10 mouse cellular contexts compared by ENCODE assay signal in the genomic region with DNA sequence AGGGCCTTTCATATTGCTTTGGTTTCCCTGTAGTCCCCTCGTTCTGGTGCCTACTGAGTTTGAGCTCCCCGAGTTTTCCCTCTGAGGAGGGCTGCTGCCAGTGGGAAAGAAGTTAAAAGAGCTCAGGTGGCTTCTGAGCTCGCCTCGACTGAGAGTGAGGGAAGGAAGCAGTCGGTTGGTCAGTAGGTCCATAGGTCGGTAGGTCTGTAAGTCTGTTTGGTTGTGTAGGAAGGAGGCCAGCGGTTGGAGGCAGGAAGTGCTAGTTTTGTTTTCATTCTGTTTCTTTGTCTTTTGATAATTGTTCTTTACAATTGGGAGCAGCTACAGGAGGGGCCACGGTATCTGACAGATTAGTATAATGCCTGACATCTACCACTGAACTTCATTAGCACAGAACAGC. TPM values are rescaled to one million over a fixed set of nuclear protein-coding genes. Genes with fewer than 3 reads are reported as not detected.
DNase-seq lines count a peak whose midpoint lies in the region; ATAC-seq lines count a peak whose summit lies in the region.
"Had no signal": no experiment of that assay in that cellular context is flagged by ENCODE, and none has a peak within 500 bp of the region (broad histone marks: within the 10 kb centered on the region; RNA-seq: fewer than 3 reads in every experiment).

No protein-coding gene starts in this region.

- peaks cover 32% of the 10 kb centered on the region for H3K36me3 ChIP-seq in kidney, embryonic 16.5 days (ENCODE audit: insufficient read depth, low read length)
- H3K36me3 ChIP-seq in embryonic facial prominence, embryonic 13.5 days: peaks cover 60% of the 10 kb centered on the region
- peaks cover 51% of the 10 kb centered on the region for H3K36me3 ChIP-seq in hindbrain, embryonic 13.5 days
- peaks cover 11% of the 10 kb centered on the region; the same call in 1 of the 2 replicates for H3K36me3 ChIP-seq in midbrain, embryonic 16.5 days (ENCODE audit: control insufficient read depth, insufficient read depth, low read length)

- H3K9ac ChIP-seq in kidney, embryonic 16.5 days (replicated peaks; ENCODE audit: low read length): no peak overlapping the region
- no peak overlapping the region for H3K9ac ChIP-seq in embryonic facial prominence, embryonic 13.5 days
- no peak overlapping the region for H3K9ac ChIP-seq in hindbrain, embryonic 13.5 days
- no peak overlapping the region for H3K9ac ChIP-seq in midbrain, embryonic 16.5 days (ENCODE audit: low read depth, low read length)
- H3K9ac ChIP-seq: liver, embryonic 14.5 days had no signal

- no peak for ATAC-seq in kidney, embryonic 16.5 days (ENCODE audit: low FRiP score, low TSS enrichment)
- ATAC-seq in embryonic facial prominence, embryonic 13.5 days (ENCODE audit: insufficient number of reproducible peaks, insufficient read depth, low FRiP score, low TSS enrichment, low read depth): no peak
- ATAC-seq in hindbrain, embryonic 13.5 days (ENCODE audit: low FRiP score): no peak
- no peak for ATAC-seq in midbrain, embryonic 16.5 days

- no peak overlapping the region for H3K4me2 ChIP-seq in kidney, embryonic 16.5 days (replicated peaks; ENCODE audit: low read depth, low read length)
- H3K4me2 ChIP-seq in embryonic facial prominence, embryonic 13.5 days: no peak overlapping the region
- no peak overlapping the region for H3K4me2 ChIP-seq in hindbrain, embryonic 13.5 days
- H3K4me2 ChIP-seq in midbrain, embryonic 16.5 days (ENCODE audit: low read length): no peak overlapping the region

- peak overlapping the region; percentile 43 for H3K27ac ChIP-seq in kidney, embryonic 16.5 days (ENCODE audit: low read length)
- H3K27ac ChIP-seq in embryonic facial prominence, embryonic 13.5 days: peak overlapping the region; percentile 1; the same call in 1 of the 2 replicates
- H3K27ac ChIP-seq in hindbrain, embryonic 13.5 days: peak overlapping the region; percentile 45; the same call in 1 of the 2 replicates
- 0 out of 2 replicates have a peak overlapping the region, but pooled peaks have one; percentile 33 for H3K27ac ChIP-seq in midbrain, embryonic 16.5 days (ENCODE audit: low read length)
- H3K27ac ChIP-seq: liver, embryonic 14.5 days had no signal

- no peak overlapping the region for H3K4me3 ChIP-seq in kidney, embryonic 16.5 days (ENCODE audit: low read length)
- H3K4me3 ChIP-seq in embryonic facial prominence, embryonic 13.5 days: no peak overlapping the region
- H3K4me3 ChIP-seq in hindbrain, embryonic 13.5 days: no peak overlapping the region
- H3K4me3 ChIP-seq in midbrain, embryonic 16.5 days (ENCODE audit: low read depth, low read length): no peak overlapping the region

- no peaks in the 10 kb centered on the region for H3K4me1 ChIP-seq in kidney, embryonic 16.5 days (ENCODE audit: insufficient read depth, low read length)
- peaks cover 13% of the 10 kb centered on the region for H3K4me1 ChIP-seq in embryonic facial prominence, embryonic 13.5 days
- H3K4me1 ChIP-seq in hindbrain, embryonic 13.5 days (replicated peaks): peaks cover 7% of the 10 kb centered on the region
- H3K4me1 ChIP-seq in midbrain, embryonic 16.5 days (ENCODE audit: control insufficient read depth, insufficient read depth, low read length): no peaks in the 10 kb centered on the region

- WGBS in kidney, embryonic 16.5 days: 58% methylated on average over 8 of the region's 8 CpGs
- WGBS in embryonic facial prominence, embryonic 13.5 days: 41% methylated on average over 8 of the region's 8 CpGs
- 53% methylated on average over 8 of the region's 8 CpGs for WGBS in hindbrain, embryonic 13.5 days
- WGBS in midbrain, embryonic 16.5 days: 44% methylated on average over 8 of the region's 8 CpGs

- H3K27me3 ChIP-seq in kidney, embryonic 16.5 days (ENCODE audit: insufficient read depth, low read length): no peaks in the 10 kb centered on the region
- H3K27me3 ChIP-seq in embryonic facial prominence, embryonic 13.5 days: no peaks in the 10 kb centered on the region
- no peaks in the 10 kb centered on the region for H3K27me3 ChIP-seq in hindbrain, embryonic 13.5 days
- H3K27me3 ChIP-seq in midbrain, embryonic 16.5 days (ENCODE audit: control insufficient read depth, insufficient read depth, low read depth, low read length): no peaks in the 10 kb centered on the region

- H3K9me3 ChIP-seq in kidney, embryonic 16.5 days (ENCODE audit: low read length): no peaks in the 10 kb centered on the region
- H3K9me3 ChIP-seq in embryonic facial prominence, embryonic 13.5 days: no peaks in the 10 kb centered on the region
- H3K9me3 ChIP-seq in hindbrain, embryonic 13.5 days: no peaks in the 10 kb centered on the region
- no peaks in the 10 kb centered on the region for H3K9me3 ChIP-seq in midbrain, embryonic 16.5 days (replicated peaks; ENCODE audit: control insufficient read depth, low read length, poor library complexity, severe bottlenecking)

- DNase-seq in kidney, adult 18-20 months: no peak
- no peak for DNase-seq in retina, embryonic 14.5 days (ENCODE audit: low spot score)
- DNase-seq in embryo, embryonic 9.5 days (ENCODE audit: extremely low spot score): no peak
- DNase-seq: cerebellum, postnatal 10 days; thymus, adult 2 months had no signal

RNA-seq across cellular contexts. Expression of a gene that starts 16.3 kb away (rescaled TPM):
- polyA plus RNA-seq in kidney, embryonic 16.5 days (2015; fragmentation: Nextera tagmentation; extraction: Ambion mirVana): 150 and 152 TPM in 2 replicates
- polyA plus RNA-seq in embryonic facial prominence, embryonic 13.5 days (2015; fragmentation: Nextera tagmentation; extraction: Ambion mirVana): 119 and 131 TPM in 2 replicates
- 90.2 and 93.1 TPM in 2 replicates for polyA plus RNA-seq in hindbrain, embryonic 13.5 days (2015; fragmentation: Nextera tagmentation; extraction: Ambion mirVana)
- 68.0 and 78.3 TPM in 2 replicates for polyA plus RNA-seq in midbrain, embryonic 16.5 days (2015; fragmentation: Nextera tagmentation; extraction: Ambion mirVana)

RNA-seq across cellular contexts. Expression of a gene that starts 16.3 kb away (rescaled TPM):
- 153 and 155 TPM in 2 replicates for polyA plus RNA-seq in kidney, embryonic 16.5 days (2015; fragmentation: Nextera tagmentation; extraction: Ambion mirVana)
- 177 and 184 TPM in 2 replicates for polyA plus RNA-seq in embryonic facial prominence, embryonic 13.5 days (2015; fragmentation: Nextera tagmentation; extraction: Ambion mirVana)
- polyA plus RNA-seq in hindbrain, embryonic 13.5 days (2015; fragmentation: Nextera tagmentation; extraction: Ambion mirVana): 91.2 and 94.1 TPM in 2 replicates
- polyA plus RNA-seq in midbrain, embryonic 16.5 days (2015; fragmentation: Nextera tagmentation; extraction: Ambion mirVana): 61.0 and 69.5 TPM in 2 replicates

RNA-seq across cellular contexts. Expression of a gene that starts 40.6 kb away (rescaled TPM):
- 1.4 and 1.7 TPM in 2 replicates for polyA plus RNA-seq in kidney, embryonic 16.5 days (2015; fragmentation: Nextera tagmentation; extraction: Ambion mirVana)
- polyA plus RNA-seq in embryonic facial prominence, embryonic 13.5 days (2015; fragmentation: Nextera tagmentation; extraction: Ambion mirVana): 5.3 and 5.6 TPM in 2 replicates
- polyA plus RNA-seq in hindbrain, embryonic 13.5 days (2015; fragmentation: Nextera tagmentation; extraction: Ambion mirVana): 6.9 and 8.0 TPM in 2 replicates
- 11.2 and 13.1 TPM in 2 replicates for polyA plus RNA-seq in midbrain, embryonic 16.5 days (2015; fragmentation: Nextera tagmentation; extraction: Ambion mirVana)

RNA-seq across cellular contexts. Expression of a gene that starts 47.9 kb away (rescaled TPM):
- 4.7 and 4.9 TPM in 2 replicates for polyA plus RNA-seq in kidney, embryonic 16.5 days (2015; fragmentation: Nextera tagmentation; extraction: Ambion mirVana)
- 5.3 and 6.7 TPM in 2 replicates for polyA plus RNA-seq in embryonic facial prominence, embryonic 13.5 days (2015; fragmentation: Nextera tagmentation; extraction: Ambion mirVana)
- polyA plus RNA-seq in hindbrain, embryonic 13.5 days (2015; fragmentation: Nextera tagmentation; extraction: Ambion mirVana): 1.4 and 1.5 TPM in 2 replicates
- polyA plus RNA-seq in midbrain, embryonic 16.5 days (2015; fragmentation: Nextera tagmentation; extraction: Ambion mirVana): 0.90 and 1.0 TPM in 2 replicates

RNA-seq across cellular contexts. Expression of a gene that starts 50.1 kb away (rescaled TPM):
- 654 and 670 TPM in 2 replicates for polyA plus RNA-seq in kidney, embryonic 16.5 days (2015; fragmentation: Nextera tagmentation; extraction: Ambion mirVana)
- 568 and 589 TPM in 2 replicates for polyA plus RNA-seq in embryonic facial prominence, embryonic 13.5 days (2015; fragmentation: Nextera tagmentation; extraction: Ambion mirVana)
- polyA plus RNA-seq in hindbrain, embryonic 13.5 days (2015; fragmentation: Nextera tagmentation; extraction: Ambion mirVana): 376 and 380 TPM in 2 replicates
- 304 and 313 TPM in 2 replicates for polyA plus RNA-seq in midbrain, embryonic 16.5 days (2015; fragmentation: Nextera tagmentation; extraction: Ambion mirVana)
